Mouse (Mus musculus) cerebellum, adult 11-12 months (tissue): ENCODE data around the gene Krt39.

Experiments
- DNase-seq: peaks from one replicate; pipeline ENCODE4 v3.0.0; 2022

Gene Krt39

GRCm38 (mm10) chr11:99469228-99469627, 51.9 kb downstream of the Krt39 start:
- DNase-seq: no peak

GRCm38 (mm10) chr11:99468566-99468965, 52.6 kb downstream of the Krt39 start:
- no peak for DNase-seq

- DNase-seq: no peak
Measured at GRCm38 (mm10) chr11:99466316-99466715, 54.8 kb downstream of the Krt39 start.

- peak; percentile 54 for DNase-seq
Measured at GRCm38 (mm10) chr11:99464836-99465235, 56.3 kb downstream of the Krt39 start.
